Mouse (Mus musculus): ENCODE measurements around the gene Pih1d2.
"Not testable (repeated sequence)": the region's sequence is repeated elsewhere in the genome, so short reads cannot be mapped to it uniquely, and the experiment has no call there.

The Pih1d2 gene

DNA sequence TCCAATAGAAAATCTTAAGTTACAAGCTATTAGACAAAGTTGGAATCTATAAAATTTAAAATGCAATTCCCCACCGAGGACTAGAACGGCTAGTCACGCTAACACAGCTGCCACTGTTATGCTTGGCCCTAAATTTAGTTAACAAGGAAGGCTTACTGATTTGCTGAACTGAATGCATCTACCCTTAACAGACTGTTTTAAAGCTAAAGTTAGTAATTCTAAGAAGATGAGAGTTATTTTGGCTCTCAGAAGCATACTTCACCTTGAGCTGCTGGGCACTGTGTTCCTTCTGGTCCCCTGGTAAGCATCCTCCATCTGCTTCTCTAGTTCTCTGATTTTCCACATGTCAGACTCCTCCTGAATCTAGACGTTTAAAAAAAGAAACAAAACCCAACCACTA lies 5.0 kb upstream of the Pih1d2 start:
- in situ Hi-C loops (cut with MboI; ENCODE audit: low pct_unique_long_range_greater_than_20kb in 1 of 2, low sequenced_read_pairs in 2 of 2, unreplicated experiment in 1 of 2), result no loop called here

DNA sequence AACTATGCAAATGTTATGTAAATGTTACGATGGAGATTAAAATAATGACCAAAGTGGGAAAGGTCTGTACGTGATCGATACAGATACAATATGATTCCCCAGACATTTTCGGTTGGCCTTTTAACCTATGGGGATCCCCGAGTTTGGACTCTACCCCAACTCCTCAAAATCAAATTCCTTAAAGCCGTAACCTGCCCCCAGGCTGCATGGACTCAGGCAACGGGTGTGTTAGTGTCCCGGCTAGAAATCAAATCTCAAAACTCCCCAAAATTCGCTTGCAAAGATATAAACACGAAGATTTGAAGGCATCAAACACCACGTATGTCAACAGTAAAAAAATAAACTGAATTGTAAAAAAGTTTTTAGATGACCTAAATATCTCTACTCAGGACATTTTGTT lies 960 bp upstream of the Pih1d2 start:
- in situ Hi-C loops (cut with MboI; ENCODE audit: low pct_unique_long_range_greater_than_20kb in 1 of 2, low sequenced_read_pairs in 2 of 2, unreplicated experiment in 1 of 2), result no loop called here

DNA sequence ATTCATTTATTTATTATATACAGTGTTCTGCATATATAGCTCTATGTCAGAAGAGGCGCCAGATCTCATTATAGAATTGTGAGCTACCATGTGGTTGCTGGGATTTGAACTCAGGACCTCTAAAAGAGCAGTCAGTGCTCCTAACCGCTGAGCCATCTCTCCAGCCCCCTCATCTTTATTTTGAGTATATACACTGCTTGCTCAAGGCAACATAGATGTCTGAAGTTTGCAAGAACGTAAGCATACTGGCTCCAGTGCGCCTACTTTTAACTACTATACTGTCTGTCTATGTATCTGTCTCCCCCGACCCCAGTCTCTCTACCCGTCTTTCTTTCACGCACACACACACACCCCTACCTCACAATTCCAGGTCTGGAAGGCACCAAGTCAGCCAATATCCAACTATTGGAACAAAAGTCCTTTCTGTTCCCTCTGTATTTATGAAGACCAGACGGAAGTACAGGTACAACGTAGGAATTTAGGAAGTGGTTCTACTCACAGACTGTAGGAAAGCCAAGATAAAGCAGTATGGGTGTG lies 741 bp downstream of the Pih1d2 start:
- in situ Hi-C loops (cut with MboI; ENCODE audit: low pct_unique_long_range_greater_than_20kb in 1 of 2, low sequenced_read_pairs in 2 of 2, unreplicated experiment in 1 of 2), result no loop called here

DNA sequence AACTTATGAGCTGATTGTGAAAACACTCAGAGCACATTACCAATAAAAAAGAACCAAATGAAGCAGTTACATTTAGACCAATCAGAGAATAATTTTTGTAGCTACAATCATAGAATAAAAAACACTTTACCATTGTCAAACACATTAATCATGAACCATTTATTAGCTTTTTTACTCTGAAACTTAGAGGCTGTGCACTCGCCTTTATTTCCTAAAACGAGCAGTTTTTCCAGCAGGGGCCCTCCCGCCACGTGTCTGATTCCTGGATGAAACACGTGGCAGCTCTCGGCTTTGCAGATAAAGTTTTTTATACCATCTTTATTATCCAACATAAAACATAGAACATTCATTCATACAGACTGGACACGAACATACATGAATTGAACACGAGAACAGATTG lies 13.8 kb downstream of the Pih1d2 start:
- in situ Hi-C loops (cut with MboI; ENCODE audit: low pct_unique_long_range_greater_than_20kb in 1 of 2, low sequenced_read_pairs in 2 of 2, unreplicated experiment in 1 of 2), result not testable (repeated sequence)

DNA sequence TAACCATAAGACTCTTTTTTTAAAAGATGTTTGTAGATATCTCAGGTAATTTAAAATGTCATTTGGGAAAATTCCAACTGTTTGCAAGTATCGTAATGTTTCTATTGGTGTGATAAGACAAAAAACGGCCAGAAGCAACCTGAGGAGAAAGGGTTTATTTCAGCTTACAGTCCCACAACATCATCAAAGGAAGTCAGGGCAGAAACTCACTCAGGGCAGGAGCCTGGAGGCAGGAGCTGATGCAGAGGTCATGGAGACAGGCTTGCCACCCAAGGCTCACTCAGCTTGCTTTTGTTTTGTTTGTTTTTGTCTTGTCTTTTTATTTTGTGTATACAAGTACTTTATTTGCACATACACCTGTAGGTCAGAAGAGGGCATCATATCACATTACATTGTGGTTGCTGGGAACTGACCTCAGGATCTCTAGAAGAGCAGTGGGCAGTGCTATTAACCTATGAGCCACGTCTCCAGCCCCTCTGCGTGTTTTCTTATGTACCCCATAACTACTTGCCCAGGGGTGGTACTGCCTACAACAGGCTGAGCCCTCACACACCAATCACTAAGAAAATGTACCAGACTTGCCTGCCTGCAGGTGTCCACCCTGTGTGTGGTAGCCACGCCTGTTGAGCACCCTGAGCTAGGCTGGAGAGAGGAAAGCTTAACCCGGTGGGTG lies 15.0 kb downstream of the Pih1d2 start:
- in situ Hi-C loops (cut with MboI; ENCODE audit: low pct_unique_long_range_greater_than_20kb in 1 of 2, low sequenced_read_pairs in 2 of 2, unreplicated experiment in 1 of 2), result no loop called here

DNA sequence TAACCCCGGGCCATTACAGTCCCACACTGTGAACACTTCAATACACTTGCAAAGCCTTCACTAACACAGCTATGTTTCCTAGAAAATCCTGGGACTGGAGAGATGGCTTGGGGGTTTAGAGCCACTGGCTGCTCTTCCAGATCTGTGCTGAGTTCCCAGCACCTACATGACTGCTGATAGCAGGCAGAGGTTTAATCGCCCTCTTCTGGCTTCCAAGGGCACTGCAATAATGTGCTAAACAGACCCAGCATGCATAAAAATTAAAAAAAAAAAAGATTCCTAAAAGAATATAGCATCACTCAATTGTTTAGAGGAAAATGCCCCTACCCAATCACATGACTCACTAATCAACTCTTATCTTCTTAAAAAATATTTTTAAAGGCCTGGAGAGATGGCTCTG lies 15.9 kb downstream of the Pih1d2 start:
- in situ Hi-C loops (cut with MboI; ENCODE audit: low pct_unique_long_range_greater_than_20kb in 1 of 2, low sequenced_read_pairs in 2 of 2, unreplicated experiment in 1 of 2), result no loop called here

DNA sequence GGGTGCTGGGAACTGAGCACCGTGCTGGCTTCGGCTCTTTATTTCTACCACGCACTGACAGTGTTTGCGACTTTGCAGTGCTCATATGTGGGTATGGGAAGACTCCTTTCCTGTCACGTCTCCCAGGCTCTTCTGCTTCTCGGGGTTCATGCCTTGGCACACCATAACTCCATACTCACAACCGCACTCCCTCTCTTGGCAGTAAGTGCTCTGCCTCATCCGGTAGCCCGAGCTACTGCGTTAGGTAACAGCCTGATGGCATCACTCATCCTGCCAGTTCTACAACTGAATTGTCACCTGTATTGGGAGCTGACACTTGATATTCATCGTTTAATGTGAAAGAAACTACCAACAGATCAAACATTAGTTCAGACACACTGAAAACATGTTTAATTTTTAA lies 17.1 kb downstream of the Pih1d2 start:
- in situ Hi-C loops (cut with MboI; ENCODE audit: low pct_unique_long_range_greater_than_20kb in 1 of 2, low sequenced_read_pairs in 2 of 2, unreplicated experiment in 1 of 2), result no loop called here

DNA sequence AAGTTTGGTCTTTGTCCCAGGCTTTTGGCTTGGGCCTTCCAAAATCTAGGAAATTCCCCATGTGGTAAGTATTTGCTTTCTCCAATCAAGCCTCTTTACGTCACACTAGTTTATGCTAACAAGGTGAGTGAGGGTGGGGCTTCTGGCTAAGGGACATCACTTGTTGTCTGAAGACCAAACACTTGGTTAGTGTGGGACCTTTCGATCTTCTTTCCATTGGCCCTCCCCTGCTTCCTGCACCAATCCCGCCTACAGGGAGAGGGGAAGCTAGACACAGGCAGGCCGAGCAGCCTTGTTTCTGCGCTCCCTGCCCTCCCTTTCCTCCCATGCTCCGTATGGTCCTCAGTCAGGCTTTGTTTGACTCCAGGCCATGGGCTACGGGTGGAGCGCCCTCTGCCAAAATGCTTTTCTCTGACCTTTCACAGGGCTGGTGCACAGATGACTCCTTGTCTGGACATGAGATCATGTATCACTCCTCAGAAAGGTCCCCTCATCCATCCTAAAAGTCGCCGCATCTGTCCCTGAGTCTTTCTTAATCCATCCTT lies 29.8 kb downstream of the Pih1d2 start:
- in situ Hi-C loops (cut with MboI; ENCODE audit: low pct_unique_long_range_greater_than_20kb in 1 of 2, low sequenced_read_pairs in 2 of 2, unreplicated experiment in 1 of 2), result no loop called here

DNA sequence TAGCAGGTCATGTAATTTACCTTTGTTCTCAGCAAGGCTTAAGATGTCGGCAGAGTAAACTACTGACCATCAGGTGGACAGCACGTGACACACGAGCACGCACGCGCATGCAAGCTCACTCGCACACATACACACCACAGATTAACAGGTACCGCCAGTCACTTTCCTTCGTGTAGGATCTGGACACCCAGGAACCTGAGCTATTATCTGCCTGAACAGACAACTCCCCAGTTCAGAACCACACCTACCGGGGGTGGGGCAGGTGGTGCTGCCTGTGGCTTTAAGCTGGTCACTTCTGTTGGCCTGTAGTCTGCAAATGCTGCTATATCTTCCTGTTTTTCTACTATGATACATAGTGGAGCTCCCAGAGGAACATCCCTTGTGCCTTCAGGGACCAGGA lies 33.4 kb downstream of the Pih1d2 start:
- in situ Hi-C loops (cut with MboI; ENCODE audit: low pct_unique_long_range_greater_than_20kb in 1 of 2, low sequenced_read_pairs in 2 of 2, unreplicated experiment in 1 of 2), result no loop called here

DNA sequence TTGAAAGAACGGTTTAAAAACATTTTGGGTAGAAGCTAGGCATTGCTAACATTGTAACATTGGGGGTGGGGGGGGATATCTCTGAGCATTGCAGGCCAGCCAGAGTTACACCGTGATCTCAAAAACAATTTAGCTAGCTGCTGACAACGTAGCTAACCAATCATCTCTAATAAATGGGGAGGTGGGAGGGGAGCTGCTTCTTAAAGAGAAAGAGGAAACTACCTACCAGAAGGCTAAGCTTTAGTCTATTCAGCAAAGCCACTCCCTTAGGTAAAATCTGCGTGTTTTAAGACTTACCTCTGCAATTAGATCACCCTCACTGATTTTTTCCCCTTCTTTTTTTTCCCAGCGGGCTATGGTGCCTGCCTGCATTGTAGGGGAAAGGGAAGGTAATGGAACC lies 41.3 kb downstream of the Pih1d2 start:
- in situ Hi-C loops (cut with MboI; ENCODE audit: low pct_unique_long_range_greater_than_20kb in 1 of 2, low sequenced_read_pairs in 2 of 2, unreplicated experiment in 1 of 2), result no loop called here

DNA sequence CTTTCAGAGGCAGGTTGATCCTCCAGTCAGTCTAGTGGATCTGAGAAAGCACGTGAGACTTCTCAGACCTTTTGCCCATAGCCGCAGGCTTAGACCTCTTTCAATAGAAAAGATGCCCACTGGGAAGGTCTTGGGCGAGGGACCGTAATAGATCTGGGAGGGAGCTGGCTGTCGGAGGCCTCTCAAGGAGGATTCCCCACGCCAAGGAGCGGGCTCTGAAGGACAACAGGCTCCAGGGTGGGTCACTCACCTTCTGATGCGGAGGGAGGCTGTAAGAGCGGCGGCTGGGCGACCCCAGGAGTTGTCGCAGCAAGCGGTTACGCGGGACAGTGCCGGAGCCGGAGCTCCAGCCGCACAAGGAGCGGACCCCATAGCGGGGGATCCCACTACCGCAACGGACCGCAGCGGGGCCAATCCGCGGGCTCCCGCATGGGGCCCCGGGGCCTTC lies 41.8 kb downstream of the Pih1d2 start:
- in situ Hi-C loops (cut with MboI; ENCODE audit: low pct_unique_long_range_greater_than_20kb in 1 of 2, low sequenced_read_pairs in 2 of 2, unreplicated experiment in 1 of 2), result no loop called here

DNA sequence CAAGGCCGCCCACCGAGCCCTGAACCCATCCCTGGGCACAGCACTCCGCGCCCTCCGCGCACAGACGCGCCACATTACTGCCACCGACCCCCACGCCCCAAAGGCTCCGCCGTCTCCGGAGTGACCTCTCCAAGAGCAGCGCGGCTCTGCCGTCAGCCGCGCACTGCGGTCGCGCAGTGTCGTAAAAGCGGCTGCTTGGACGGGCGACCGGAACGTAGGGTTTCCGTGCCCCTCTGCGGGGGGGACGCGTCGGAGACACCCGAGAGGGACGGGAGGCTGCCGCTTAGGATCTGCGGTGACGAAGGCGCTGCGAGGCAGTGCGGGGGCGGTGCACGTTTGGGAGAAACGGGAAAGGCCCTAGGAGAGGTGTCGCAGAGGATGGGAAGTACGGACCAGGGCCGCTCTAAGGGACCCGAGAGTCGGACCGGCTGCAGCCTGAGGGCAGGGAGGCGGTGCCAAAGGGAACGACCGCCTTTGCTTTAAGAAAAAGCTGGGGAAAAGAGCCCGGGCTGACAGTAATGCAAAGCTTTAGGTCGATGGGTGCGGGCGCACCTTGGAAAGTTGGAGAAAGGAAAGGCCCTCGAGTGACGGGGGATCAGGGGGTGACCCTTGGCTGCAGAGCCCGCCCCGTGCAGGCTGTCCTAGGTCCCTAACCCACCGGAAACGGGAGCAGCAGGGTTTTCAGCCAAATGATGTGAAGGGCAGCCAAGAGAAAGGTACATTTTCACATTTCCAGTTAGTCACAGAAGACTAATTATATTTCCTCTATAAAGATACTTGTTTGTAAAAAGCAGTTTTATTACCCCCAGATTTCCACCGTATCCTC lies 42.5 kb downstream of the Pih1d2 start, which contains the start of gene Dlat:
Dlat (minus strand) TSS at position 389 of the 826 bp plus-strand sequence.
- in situ Hi-C loops (cut with MboI; ENCODE audit: low pct_unique_long_range_greater_than_20kb in 1 of 2, low sequenced_read_pairs in 2 of 2, unreplicated experiment in 1 of 2), result no loop called here

DNA sequence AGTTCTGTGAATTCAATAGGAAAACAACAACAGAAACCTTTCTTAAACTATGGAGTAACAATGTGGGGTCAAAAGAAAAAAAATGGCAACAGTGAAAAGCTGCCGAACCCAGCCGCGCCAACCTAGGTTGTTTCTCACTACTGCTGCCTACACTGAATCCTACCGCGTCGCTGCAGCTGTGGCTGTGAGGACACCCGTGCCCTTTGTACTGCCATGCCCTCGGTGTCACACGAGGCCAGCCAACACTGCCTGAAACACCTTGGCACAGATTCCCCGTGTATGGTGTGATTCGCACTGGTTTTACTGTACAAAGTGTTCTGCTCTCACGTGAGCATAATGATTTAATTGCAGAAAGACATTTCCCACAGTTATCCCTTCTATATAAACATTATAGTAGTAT lies 43.3 kb downstream of the Pih1d2 start:
- in situ Hi-C loops (cut with MboI; ENCODE audit: low pct_unique_long_range_greater_than_20kb in 1 of 2, low sequenced_read_pairs in 2 of 2, unreplicated experiment in 1 of 2), result no loop called here

DNA sequence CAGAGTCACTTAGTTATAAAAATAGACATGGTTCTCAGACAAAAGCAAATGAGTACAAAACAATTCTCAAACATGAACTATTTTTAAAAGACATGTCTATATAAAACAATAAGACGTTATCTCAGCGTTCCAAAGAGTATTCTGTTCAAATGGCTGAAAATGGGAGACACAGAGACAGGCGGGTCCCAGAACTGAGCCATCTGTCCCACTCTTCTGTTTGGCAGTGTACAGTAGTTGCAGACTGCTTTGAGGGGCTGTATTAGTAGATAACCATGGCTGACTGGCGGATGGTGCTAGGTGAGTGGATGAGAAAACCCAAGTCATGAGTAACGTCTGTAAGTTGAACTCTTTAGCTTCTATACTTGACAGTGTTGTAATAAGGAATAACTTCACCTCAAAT lies 47.7 kb downstream of the Pih1d2 start:
- in situ Hi-C loops (cut with MboI; ENCODE audit: low pct_unique_long_range_greater_than_20kb in 1 of 2, low sequenced_read_pairs in 2 of 2, unreplicated experiment in 1 of 2), result no loop called here

DNA sequence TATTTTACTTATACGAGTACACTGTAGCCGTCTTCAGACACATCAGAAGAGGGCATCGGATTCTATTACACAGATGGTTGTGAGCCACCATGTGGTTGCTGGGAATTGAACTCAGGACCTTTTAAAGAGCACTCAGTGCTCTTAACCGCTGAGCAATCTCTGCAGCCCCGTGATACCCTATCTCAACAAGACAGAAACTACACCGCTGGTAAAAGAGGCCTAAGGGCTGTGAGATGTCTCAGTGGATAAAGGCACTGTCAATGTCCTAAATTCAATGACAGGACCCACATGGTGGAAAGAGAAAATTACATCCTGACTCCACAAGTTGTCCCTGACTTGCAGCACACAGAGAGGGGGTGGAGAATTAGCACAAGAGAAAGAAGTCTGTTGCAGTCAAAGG lies 49.3 kb downstream of the Pih1d2 start:
- in situ Hi-C loops (cut with MboI; ENCODE audit: low pct_unique_long_range_greater_than_20kb in 1 of 2, low sequenced_read_pairs in 2 of 2, unreplicated experiment in 1 of 2), result no loop called here

DNA sequence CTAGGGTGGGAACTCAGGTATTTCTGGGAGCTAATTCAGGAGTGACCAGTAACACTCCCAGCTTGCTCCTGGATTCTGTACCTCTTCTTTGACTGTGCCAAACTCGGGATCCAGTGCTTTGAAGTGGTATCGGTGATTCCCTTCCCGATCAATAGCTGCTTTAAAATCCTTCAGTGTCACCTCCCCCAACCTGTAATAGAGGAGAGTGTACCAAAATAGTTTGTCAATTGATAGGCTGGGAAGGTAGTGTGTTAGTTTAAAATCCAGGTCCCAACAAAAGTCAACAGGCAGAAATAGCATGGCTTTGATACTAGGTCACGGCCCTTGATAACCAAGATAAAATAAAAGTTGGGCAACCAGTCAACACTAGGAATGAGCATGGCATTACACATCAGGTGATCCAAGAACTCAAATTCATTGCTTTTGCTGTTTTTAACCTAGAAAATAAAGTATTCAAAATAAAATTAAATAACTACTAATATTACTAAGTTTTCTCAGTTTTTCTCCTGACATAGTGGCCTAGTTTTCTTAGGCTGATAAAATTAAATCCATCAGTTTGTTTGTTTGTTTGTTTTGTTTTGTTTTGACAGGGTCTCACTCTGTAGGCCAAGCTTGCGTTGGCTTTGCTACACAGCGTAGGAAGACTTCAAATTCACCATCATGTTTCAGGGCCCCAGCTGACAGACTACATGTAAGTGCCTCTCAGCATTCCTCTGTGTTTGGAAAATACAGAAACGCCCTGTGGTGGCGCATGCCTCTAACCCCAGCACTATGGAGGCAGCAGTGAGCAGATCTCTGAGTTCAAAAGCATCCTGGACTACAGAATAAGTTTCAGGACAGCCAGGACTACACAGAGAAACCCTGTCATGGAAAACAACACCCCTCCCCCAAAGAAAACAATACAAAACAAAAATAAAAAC lies 50.7 kb downstream of the Pih1d2 start:
- in situ Hi-C loops (cut with MboI; ENCODE audit: low pct_unique_long_range_greater_than_20kb in 1 of 2, low sequenced_read_pairs in 2 of 2, unreplicated experiment in 1 of 2), result no loop called here

DNA sequence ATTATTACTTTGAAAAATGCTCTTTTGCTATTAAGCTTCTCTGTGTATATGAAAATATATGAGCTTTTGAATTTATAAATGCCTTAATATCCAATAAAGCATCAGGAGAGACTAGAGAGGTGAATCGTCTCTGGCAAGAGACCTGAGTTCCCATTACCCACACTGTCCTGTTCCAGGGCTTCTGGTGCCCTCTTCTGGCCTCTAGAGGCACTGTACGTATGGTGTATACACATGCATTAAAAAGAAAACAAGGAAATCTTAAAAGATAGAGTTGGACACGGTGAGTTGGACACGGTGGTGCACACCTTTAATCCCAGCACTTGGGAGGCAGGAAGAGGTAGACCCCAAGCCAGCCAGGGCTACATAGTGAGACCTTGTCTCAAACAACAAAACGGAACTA lies 53.6 kb downstream of the Pih1d2 start:
- in situ Hi-C loops (cut with MboI; ENCODE audit: low pct_unique_long_range_greater_than_20kb in 1 of 2, low sequenced_read_pairs in 2 of 2, unreplicated experiment in 1 of 2), result loop anchor here in 1 of 2 experiments (10.0 kb wide), 1 partner anchor 114 kb away; no protein-coding TSS in a partner anchor

Data from mouse embryonic stem cell (cell line).